Mouse (Mus musculus): ENCODE measurements around the gene Ifi35. TPM values are rescaled to one million over a fixed set of nuclear protein-coding genes. Genes with fewer than 3 reads are reported as not detected.

Gene Ifi35
- polyA plus RNA-seq (2015; fragmentation: Nextera tagmentation; extraction: Ambion mirVana), result 2.5 and 3.1 TPM in 2 replicates

- peaks cover 10% of the 10 kb centered on the region for H3K4me1 ChIP-seq (ENCODE audit: control insufficient read depth, insufficient read depth, low read length)
- no peak within 1 kb of the TSS for H3K27ac ChIP-seq (ENCODE audit: low read length)
- H3K9me3 ChIP-seq (replicated peaks; ENCODE audit: control insufficient read depth, low read length, poor library complexity, severe bottlenecking), result no peaks in the 10 kb centered on the region
- H3K27me3 ChIP-seq (ENCODE audit: control insufficient read depth, insufficient read depth, low read depth, low read length), result no peaks in the 10 kb centered on the region
- H3K36me3 ChIP-seq (ENCODE audit: control insufficient read depth, insufficient read depth, low read length), result peaks cover 16% of the 10 kb centered on the region
- H3K9ac ChIP-seq (ENCODE audit: low read depth, low read length), result no peak within 1 kb of the TSS
- peak within 1 kb of the TSS; percentile 11 for H3K4me3 ChIP-seq (ENCODE audit: low read depth, low read length)
- peak within 1 kb of the TSS; percentile 19; the same call in 1 of the 2 replicates for H3K4me2 ChIP-seq (ENCODE audit: low read length)
- WGBS, result 44% methylated on average over 10 of the region's 10 CpGs
- no peak for ATAC-seq
Measured at GRCm38 (mm10) chr11:101448274-101448746, at the start of gene Ifi35. Gene Ifi35 (plus strand): TSS chr11:101448407.

GRCm38 (mm10) chr11:101415306-101415705, 32.9 kb upstream of the Ifi35 start:
- ATAC-seq, result no peak
- Histone ChIP-seq H3K9me3 (replicated peaks; ENCODE audit: control insufficient read depth, low read length, poor library complexity, severe bottlenecking) (no peaks in the 10 kb centered on the region), H3K27me3 (ENCODE audit: control insufficient read depth, insufficient read depth, low read depth, low read length) (no peaks in the 10 kb centered on the region), H3K36me3 (ENCODE audit: control insufficient read depth, insufficient read depth, low read length) (peaks cover 18% of the 10 kb centered on the region), H3K27ac (ENCODE audit: low read length) (no peak overlapping the region), H3K4me3 (ENCODE audit: low read depth, low read length) (no peak overlapping the region), H3K4me2 (ENCODE audit: low read length) (no peak overlapping the region), H3K4me1 (ENCODE audit: control insufficient read depth, insufficient read depth, low read length) (peaks cover 7% of the 10 kb centered on the region), H3K9ac (ENCODE audit: low read depth, low read length) (no peak overlapping the region)
- 87% methylated on average over 2 of the region's 2 CpGs for WGBS

- Histone ChIP-seq H3K4me3 (ENCODE audit: low read depth, low read length) (peak overlapping the region; percentile 84), H3K4me2 (ENCODE audit: low read length) (peak overlapping the region; percentile 90), H3K27me3 (ENCODE audit: control insufficient read depth, insufficient read depth, low read depth, low read length) (no peaks in the 10 kb centered on the region), H3K9me3 (replicated peaks; ENCODE audit: control insufficient read depth, low read length, poor library complexity, severe bottlenecking) (no peaks in the 10 kb centered on the region), H3K36me3 (ENCODE audit: control insufficient read depth, insufficient read depth, low read length) (peaks cover 10% of the 10 kb centered on the region), H3K4me1 (ENCODE audit: control insufficient read depth, insufficient read depth, low read length) (peaks cover 7% of the 10 kb centered on the region), H3K27ac (ENCODE audit: low read length) (peak overlapping the region; percentile 85), H3K9ac (ENCODE audit: low read depth, low read length) (peak overlapping the region; percentile 91)
- WGBS, result 3% methylated on average over 11 of the region's 11 CpGs
- ATAC-seq, result peak; percentile 79
Measured at GRCm38 (mm10) chr11:101416433-101417100, 31.6 kb upstream of the Ifi35 start.

GRCm38 (mm10) chr11:101417101-101417855, 30.9 kb upstream of the Ifi35 start, which contains the start of gene Aarsd1:
Gene Aarsd1 (minus strand): TSS chr11:101417615.
- Histone ChIP-seq H3K4me1 (ENCODE audit: control insufficient read depth, insufficient read depth, low read length) (peaks cover 7% of the 10 kb centered on the region), H3K27me3 (ENCODE audit: control insufficient read depth, insufficient read depth, low read depth, low read length) (no peaks in the 10 kb centered on the region), H3K4me2 (ENCODE audit: low read length) (peak within 1 kb of the TSS; percentile 90), H3K36me3 (ENCODE audit: control insufficient read depth, insufficient read depth, low read length) (peaks cover 5% of the 10 kb centered on the region; the same call in 1 of the 2 replicates), H3K9me3 (replicated peaks; ENCODE audit: control insufficient read depth, low read length, poor library complexity, severe bottlenecking) (no peaks in the 10 kb centered on the region), H3K27ac (ENCODE audit: low read length) (peak within 1 kb of the TSS; percentile 85), H3K4me3 (ENCODE audit: low read depth, low read length) (peak within 1 kb of the TSS; percentile 84), H3K9ac (ENCODE audit: low read depth, low read length) (peak within 1 kb of the TSS; percentile 91)
- under 1% methylated on average over 44 of the region's 45 CpGs for WGBS
- ATAC-seq, result peak; percentile 78

- Histone ChIP-seq H3K9me3 (replicated peaks; ENCODE audit: control insufficient read depth, low read length, poor library complexity, severe bottlenecking) (no peaks in the 10 kb centered on the region), H3K27me3 (ENCODE audit: control insufficient read depth, insufficient read depth, low read depth, low read length) (no peaks in the 10 kb centered on the region), H3K4me3 (ENCODE audit: low read depth, low read length) (no peak overlapping the region), H3K4me1 (ENCODE audit: control insufficient read depth, insufficient read depth, low read length) (peaks cover 10% of the 10 kb centered on the region), H3K4me2 (ENCODE audit: low read length) (no peak overlapping the region), H3K9ac (ENCODE audit: low read depth, low read length) (no peak overlapping the region), H3K27ac (ENCODE audit: low read length) (no peak overlapping the region), H3K36me3 (ENCODE audit: control insufficient read depth, insufficient read depth, low read length) (no peaks in the 10 kb centered on the region)
- ATAC-seq, result no peak
- 54% methylated on average over 6 of the region's 6 CpGs for WGBS
Measured at GRCm38 (mm10) chr11:101418991-101419390, 29.2 kb upstream of the Ifi35 start.

- no peaks in the 10 kb centered on the region for H3K9me3 ChIP-seq (replicated peaks; ENCODE audit: control insufficient read depth, low read length, poor library complexity, severe bottlenecking)
- no peak for ATAC-seq
- no peak overlapping the region for H3K4me2 ChIP-seq (ENCODE audit: low read length)
- H3K4me3 ChIP-seq (ENCODE audit: low read depth, low read length), result no peak overlapping the region
- no peaks in the 10 kb centered on the region for H3K27me3 ChIP-seq (ENCODE audit: control insufficient read depth, insufficient read depth, low read depth, low read length)
- H3K9ac ChIP-seq (ENCODE audit: low read depth, low read length), result no peak overlapping the region
- no peaks in the 10 kb centered on the region for H3K36me3 ChIP-seq (ENCODE audit: control insufficient read depth, insufficient read depth, low read length)
- WGBS, result 22% methylated on average over 3 of the region's 3 CpGs
- H3K4me1 ChIP-seq (ENCODE audit: control insufficient read depth, insufficient read depth, low read length), result peaks cover 16% of the 10 kb centered on the region
- H3K27ac ChIP-seq (ENCODE audit: low read length), result no peak overlapping the region
Measured at GRCm38 (mm10) chr11:101419610-101420009, 28.6 kb upstream of the Ifi35 start.

- Histone ChIP-seq H3K4me1 (ENCODE audit: control insufficient read depth, insufficient read depth, low read length) (peaks cover 16% of the 10 kb centered on the region), H3K4me2 (ENCODE audit: low read length) (no peak overlapping the region), H3K36me3 (ENCODE audit: control insufficient read depth, insufficient read depth, low read length) (no peaks in the 10 kb centered on the region), H3K9me3 (replicated peaks; ENCODE audit: control insufficient read depth, low read length, poor library complexity, severe bottlenecking) (no peaks in the 10 kb centered on the region), H3K27ac (ENCODE audit: low read length) (no peak overlapping the region), H3K27me3 (ENCODE audit: control insufficient read depth, insufficient read depth, low read depth, low read length) (no peaks in the 10 kb centered on the region), H3K9ac (ENCODE audit: low read depth, low read length) (no peak overlapping the region), H3K4me3 (ENCODE audit: low read depth, low read length) (no peak overlapping the region)
- 90% methylated on average over 5 of the region's 5 CpGs for WGBS
- no peak for ATAC-seq
Measured at GRCm38 (mm10) chr11:101420148-101420547, 28.1 kb upstream of the Ifi35 start.

GRCm38 (mm10) chr11:101424105-101424851, 23.9 kb upstream of the Ifi35 start, which contains the start of gene Gm27029:
Gene Gm27029 (minus strand): TSS chr11:101424796.
- Histone ChIP-seq H3K36me3 (ENCODE audit: control insufficient read depth, insufficient read depth, low read length) (peaks cover 2% of the 10 kb centered on the region; the same call in 1 of the 2 replicates), H3K4me2 (ENCODE audit: low read length) (peak within 1 kb of the TSS; percentile 90), H3K27me3 (ENCODE audit: control insufficient read depth, insufficient read depth, low read depth, low read length) (no peaks in the 10 kb centered on the region), H3K4me3 (ENCODE audit: low read depth, low read length) (peak within 1 kb of the TSS; percentile 77), H3K9me3 (replicated peaks; ENCODE audit: control insufficient read depth, low read length, poor library complexity, severe bottlenecking) (no peaks in the 10 kb centered on the region), H3K27ac (ENCODE audit: low read length) (peak within 1 kb of the TSS; percentile 90), H3K9ac (ENCODE audit: low read depth, low read length) (peak within 1 kb of the TSS; percentile 82), H3K4me1 (ENCODE audit: control insufficient read depth, insufficient read depth, low read length) (peaks cover 27% of the 10 kb centered on the region)
- ATAC-seq, result peak; percentile 52
- 6% methylated on average over 23 of the region's 23 CpGs for WGBS
